Mouse (Mus musculus) stomach, adult 2 months (tissue): ENCODE results near the gene Card19. TPM values are rescaled to one million over a fixed set of nuclear protein-coding genes. Genes with fewer than 3 reads are reported as not detected.

Experiments
- polyA plus RNA-seq: library from polyadenylated mRNA; depleted of rRNA; stranded (reverse); fragments of >200 nt; gene quantifications from 2 replicates; pipeline ENCODE4 v1.2.3, GENCODE M21; 2012; rRNA removed

Gene Card19
- polyA plus RNA-seq: 154 and 247 TPM in 2 replicates

GRCm38 (mm10) chr13:49215504-49216219 is at the start of gene Card19:
Gene Card19, minus strand, starts transcription at chr13:49216037.

GRCm38 (mm10) chr13:49248467-49248862 is 32.6 kb upstream of the Card19 start, which contains the start of gene Susd3:
Gene Susd3, minus strand, starts transcription at chr13:49248706.

GRCm38 (mm10) chr13:49187288-49188218 is 28.3 kb downstream of the Card19 start, which contains the start of gene Ninj1:
Gene Ninj1, plus strand, starts transcription at chr13:49187485.

Other genes starting within 250 kb of the Card19 start
- 31.7 and 36.7 TPM in 2 replicates for gene Fam120a, start 248.0 kb downstream of the Card19 start, polyA plus RNA-seq
- 13.7 and 14.0 TPM in 2 replicates for gene Wnk2, start 68.0 kb downstream of the Card19 start, polyA plus RNA-seq
- 151 and 187 TPM in 2 replicates for gene Ninj1, start 28.6 kb downstream of the Card19 start, polyA plus RNA-seq
- 0.50 and 3.7 TPM in 2 replicates for gene Susd3, start 32.7 kb upstream of the Card19 start, polyA plus RNA-seq
- gene Fgd3, start 104.3 kb upstream of the Card19 start, polyA plus RNA-seq: 0.56 and 0.62 TPM in 2 replicates
- 8.7 and 9.2 TPM in 2 replicates for gene Bicd2, start 125.5 kb upstream of the Card19 start, polyA plus RNA-seq
- gene Ippk, start 205.2 kb upstream of the Card19 start, polyA plus RNA-seq: 5.8 and 8.4 TPM in 2 replicates